Mouse (Mus musculus): ENCODE measurements around the gene Hmgb3.
A peak's percentile ranks its signal among the peaks of the same experiment; 100 is the strongest.

The Hmgb3 gene

GRCm38 (mm10) chrX:71589181-71589580 lies 33.5 kb downstream of the Hmgb3 start:
- no peak for DNase-seq (ENCODE audit: low read depth, low spot score)

- peak; percentile 20 for DNase-seq (ENCODE audit: low read depth, low spot score)
These were observed 45.4 kb downstream of the Hmgb3 start for GRCm38 (mm10) chrX:71601052-71601611.
